Mouse (Mus musculus) heart, embryonic 16.5 days (tissue): ENCODE measurements around the gene Kcnj6. TPM values are rescaled to one million over a fixed set of nuclear protein-coding genes. Genes with fewer than 3 reads are reported as not detected.
A peak's percentile ranks its signal among the peaks of the same experiment; 100 is the strongest.

Experiments
- ATAC-seq: fragments of 200-750 bp; cut with Nextera tagmentation; replicated peaks from 2 replicates; pipeline ENCODE4 v1.8.0; 2017; ENCODE audit warnings: moderate number of reproducible peaks; ENCODE audit not compliant: insufficient read depth, low FRiP score; ENCODE audit errors: extremely low read depth
- H3K27ac ChIP-seq: fragments of 300-500 bp; sonication (generic); 2 replicates; pipeline ENCODE4 v1.5.1; 2014; ENCODE audit warnings: mild to moderate bottlenecking, low read length, control low read depth, moderate library complexity
- H3K27me3 ChIP-seq: fragments of 300-500 bp; sonication (generic); 2 replicates; pipeline ENCODE4 v1.6.1; 2014; ENCODE audit warnings: low read length, mixed read lengths; ENCODE audit not compliant: control insufficient read depth, insufficient read depth
- H3K36me3 ChIP-seq: fragments of 300-500 bp; sonication (generic); 2 replicates; pipeline ENCODE4 v1.6.1; 2014; ENCODE audit not compliant: control insufficient read depth, insufficient read depth
- H3K4me1 ChIP-seq: fragments of 300-500 bp; sonication (generic); 2 replicates; pipeline ENCODE4 v1.6.1; 2014; ENCODE audit warnings: low read length, mixed read lengths; ENCODE audit not compliant: control insufficient read depth, insufficient read depth
- H3K4me2 ChIP-seq: fragments of 300-500 bp; sonication (generic); 2 replicates; pipeline ENCODE4 v1.6.1; 2014; ENCODE audit warnings: low read depth, mild to moderate bottlenecking, control low read depth, low read length
- H3K4me3 ChIP-seq: fragments of 300-500 bp; sonication (generic); 2 replicates; pipeline ENCODE4 v1.5.1; 2014; ENCODE audit warnings: mild to moderate bottlenecking, control low read depth, low read length
- H3K9ac ChIP-seq: fragments of 300-500 bp; sonication (generic); 2 replicates; pipeline ENCODE4 v1.6.1; 2014; ENCODE audit warnings: low read length, control low read depth
- H3K9me3 ChIP-seq: fragments of 300-500 bp; sonication (generic); replicated peaks from 2 replicates; pipeline ENCODE4 v1.6.1; 2016; ENCODE audit warnings: low read length; ENCODE audit not compliant: control insufficient read depth
- WGBS: fragments of 180-500 bp; shearing (Covaris S2); extraction: QIAGEN DNeasy Blood & Tissue Kit; methylation state at CpG from one replicate; pipeline ENCODE4 v1.1.7; 2014; 5-methylcytosine and 5-hydroxymethylcytosine counted together
- polyA plus RNA-seq: library from polyadenylated mRNA; unstranded; fragments of >200 nt; fragmentation: Nextera tagmentation; extraction: Ambion mirVana; gene quantifications from 2 replicates; pipeline ENCODE4 v1.2.1, GENCODE M21; 2015

Gene Kcnj6
- polyA plus RNA-seq, 1 experiment from 2014 or later = 0.07 TPM

- no peak for ATAC-seq
- no peaks in the 10 kb centered on the region for H3K36me3 ChIP-seq
- H3K4me1 ChIP-seq = no peaks in the 10 kb centered on the region
- H3K9ac ChIP-seq = no peak overlapping the region
- H3K27ac ChIP-seq = no peak overlapping the region
- 41% methylated on average over 13 of the region's 14 CpGs for WGBS
- H3K9me3 ChIP-seq = 0 out of 2 replicates have a peak, but pooled peaks cover 2% of the 10 kb centered on the region
- no peak overlapping the region for H3K4me3 ChIP-seq
- no peaks in the 10 kb centered on the region for H3K27me3 ChIP-seq
- no peak overlapping the region for H3K4me2 ChIP-seq
Measured at GRCm38 (mm10) chr16:94850393-94850792, 147.1 kb downstream of the Kcnj6 start.

- whole genome bisulfite sequencing = 88% methylated on average over 5 of the region's 5 CpGs
- Histone ChIP-seq H3K27ac (no peak overlapping the region), H3K9ac (no peak overlapping the region), H3K36me3 (no peaks in the 10 kb centered on the region), H3K4me1 (no peaks in the 10 kb centered on the region; the same call in 1 of the 2 replicates), H3K4me3 (no peak overlapping the region), H3K4me2 (no peak overlapping the region), H3K9me3 (0 out of 2 replicates have a peak, but pooled peaks cover 2% of the 10 kb centered on the region), H3K27me3 (no peaks in the 10 kb centered on the region)
- ATAC-seq = no peak
Measured at GRCm38 (mm10) chr16:94845996-94846395, 151.5 kb downstream of the Kcnj6 start.

DNA sequence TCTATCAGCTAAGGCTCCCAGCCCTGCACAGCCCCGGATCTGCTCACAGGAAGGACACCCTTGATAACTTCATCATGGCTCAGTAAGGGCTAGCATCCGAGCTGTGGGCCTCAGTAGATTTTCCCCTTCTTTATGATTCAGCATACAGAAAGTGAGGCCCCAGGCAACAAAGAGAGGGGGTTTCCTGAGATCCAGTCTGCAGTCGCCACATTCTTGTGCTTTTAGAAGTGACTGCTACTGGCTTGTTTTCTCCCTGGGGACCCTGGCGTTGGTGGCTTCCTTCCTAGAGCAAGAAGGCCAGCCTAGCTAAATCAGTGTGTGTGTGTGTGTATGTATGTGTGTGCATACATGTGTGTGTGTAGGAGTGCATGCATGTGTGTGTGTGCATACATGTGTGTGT, 152.7 kb downstream of the Kcnj6 start:
- peaks cover 1% of the 10 kb centered on the region for H3K4me1 ChIP-seq
- H3K9me3 ChIP-seq = 0 out of 2 replicates have a peak, but pooled peaks cover 2% of the 10 kb centered on the region
- WGBS = 39% methylated on average over 4 of the region's 4 CpGs
- H3K27ac ChIP-seq = no peak overlapping the region
- no peak overlapping the region for H3K9ac ChIP-seq
- no peak for ATAC-seq
- no peak overlapping the region for H3K4me3 ChIP-seq
- no peaks in the 10 kb centered on the region for H3K27me3 ChIP-seq
- no peak overlapping the region for H3K4me2 ChIP-seq
- H3K36me3 ChIP-seq = no peaks in the 10 kb centered on the region

DNA sequence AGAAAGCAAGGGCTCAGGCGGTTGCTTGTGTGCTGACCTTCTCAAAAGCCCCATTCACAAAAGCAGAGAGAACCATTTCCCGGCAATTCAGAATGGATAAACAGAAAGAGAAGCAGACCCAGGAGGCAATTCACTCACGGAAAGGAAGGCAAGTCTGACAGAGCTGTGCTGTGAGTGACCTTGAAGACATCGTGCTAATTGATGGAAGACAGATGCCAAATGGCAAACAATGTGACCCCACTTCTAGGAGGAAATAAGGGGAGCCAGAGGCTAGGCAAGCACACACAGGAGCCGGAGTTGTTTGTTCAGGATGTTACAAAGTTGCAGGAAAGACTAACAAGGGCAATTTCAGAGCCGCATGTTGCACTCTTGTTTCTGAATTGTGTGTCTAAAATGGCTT, 158.1 kb downstream of the Kcnj6 start:
- H3K36me3 ChIP-seq = no peaks in the 10 kb centered on the region
- H3K4me1 ChIP-seq = peaks cover 6% of the 10 kb centered on the region
- no peak overlapping the region for H3K9ac ChIP-seq
- no peak for ATAC-seq
- H3K4me3 ChIP-seq = no peak overlapping the region
- no peak overlapping the region for H3K4me2 ChIP-seq
- 21% methylated on average over 6 of the region's 6 CpGs for WGBS
- H3K9me3 ChIP-seq = no peaks in the 10 kb centered on the region
- no peaks in the 10 kb centered on the region for H3K27me3 ChIP-seq
- H3K27ac ChIP-seq = 0 out of 2 replicates have a peak overlapping the region, but pooled peaks have one; percentile 32

DNA sequence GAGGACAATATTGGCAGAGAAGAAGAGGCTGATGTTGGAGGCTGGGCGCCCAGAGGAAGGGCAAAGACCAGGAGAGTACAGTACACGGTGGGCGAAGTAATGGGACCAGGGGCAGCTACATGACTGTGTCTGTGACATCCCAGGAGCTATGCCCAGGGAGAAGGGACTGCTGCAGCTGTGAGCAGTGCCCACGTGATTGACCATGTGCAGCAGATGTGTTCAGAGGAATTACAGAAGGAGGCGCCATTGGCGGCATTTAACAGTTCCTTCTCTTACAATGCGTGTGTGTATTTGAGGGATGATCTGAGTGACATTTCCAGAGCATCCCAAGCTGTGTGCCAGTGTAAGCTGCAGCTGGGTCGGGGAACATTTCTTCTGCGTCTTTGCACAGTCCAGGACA, 159.6 kb downstream of the Kcnj6 start:
- Histone ChIP-seq H3K9me3 (no peaks in the 10 kb centered on the region), H3K4me3 (no peak overlapping the region), H3K27ac (no peak overlapping the region), H3K36me3 (no peaks in the 10 kb centered on the region), H3K4me2 (no peak overlapping the region), H3K27me3 (no peaks in the 10 kb centered on the region), H3K4me1 (peaks cover 6% of the 10 kb centered on the region), H3K9ac (no peak overlapping the region)
- no peak for ATAC-seq
- 80% methylated on average over 9 of the region's 9 CpGs for WGBS

DNA sequence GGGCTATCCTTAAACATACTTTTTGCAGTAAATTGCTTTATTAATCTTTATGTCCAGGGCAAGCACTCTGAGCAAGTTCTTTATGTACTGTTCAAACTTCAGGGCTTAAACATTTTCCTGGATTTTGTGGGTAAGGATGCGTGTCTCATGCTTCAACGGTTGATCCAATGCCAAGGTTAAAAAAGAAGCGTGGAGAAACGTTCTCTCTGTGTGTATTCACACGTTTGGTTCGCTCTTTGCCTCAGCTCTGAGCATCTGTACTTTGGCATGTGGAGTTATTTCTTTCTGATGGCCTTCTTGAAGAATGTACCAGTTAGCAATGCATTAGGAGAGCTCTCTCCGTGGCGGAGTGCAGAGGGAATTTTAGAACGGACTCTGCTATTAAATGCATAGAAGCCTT, 163.0 kb downstream of the Kcnj6 start:
- WGBS = 81% methylated on average over 9 of the region's 9 CpGs
- no peak overlapping the region for H3K9ac ChIP-seq
- H3K9me3 ChIP-seq = peaks cover 4% of the 10 kb centered on the region; the same call in 1 of the 2 replicates
- no peak overlapping the region for H3K27ac ChIP-seq
- ATAC-seq = no peak
- H3K4me2 ChIP-seq = no peak overlapping the region
- H3K4me3 ChIP-seq = no peak overlapping the region
- H3K36me3 ChIP-seq = no peaks in the 10 kb centered on the region
- no peaks in the 10 kb centered on the region for H3K27me3 ChIP-seq
- H3K4me1 ChIP-seq = peaks cover 5% of the 10 kb centered on the region

- no peak overlapping the region for H3K4me2 ChIP-seq
- H3K27ac ChIP-seq = peak overlapping the region; percentile 95
- no peaks in the 10 kb centered on the region for H3K27me3 ChIP-seq
- no peak overlapping the region for H3K9ac ChIP-seq
- peaks cover 15% of the 10 kb centered on the region for H3K4me1 ChIP-seq
- no peak for ATAC-seq
- H3K9me3 ChIP-seq = peaks cover 4% of the 10 kb centered on the region; the same call in 1 of the 2 replicates
- no peak overlapping the region for H3K4me3 ChIP-seq
- 82% methylated on average over 18 of the region's 18 CpGs for WGBS
- no peaks in the 10 kb centered on the region for H3K36me3 ChIP-seq
Measured at GRCm38 (mm10) chr16:94828166-94828565, 169.3 kb downstream of the Kcnj6 start.

GRCm38 (mm10) chr16:94827092-94827585, 170.4 kb downstream of the Kcnj6 start:
- no peaks in the 10 kb centered on the region for H3K36me3 ChIP-seq
- H3K9ac ChIP-seq = no peak overlapping the region
- peaks cover 4% of the 10 kb centered on the region; the same call in 1 of the 2 replicates for H3K9me3 ChIP-seq
- H3K27ac ChIP-seq = peak overlapping the region; percentile 95
- no peak overlapping the region for H3K4me3 ChIP-seq
- H3K4me2 ChIP-seq = peak overlapping the region; percentile 15; the same call in 1 of the 2 replicates
- 26% methylated on average over 8 of the region's 8 CpGs for WGBS
- H3K4me1 ChIP-seq = peaks cover 21% of the 10 kb centered on the region
- no peaks in the 10 kb centered on the region for H3K27me3 ChIP-seq
- peak; percentile 94 for ATAC-seq

DNA sequence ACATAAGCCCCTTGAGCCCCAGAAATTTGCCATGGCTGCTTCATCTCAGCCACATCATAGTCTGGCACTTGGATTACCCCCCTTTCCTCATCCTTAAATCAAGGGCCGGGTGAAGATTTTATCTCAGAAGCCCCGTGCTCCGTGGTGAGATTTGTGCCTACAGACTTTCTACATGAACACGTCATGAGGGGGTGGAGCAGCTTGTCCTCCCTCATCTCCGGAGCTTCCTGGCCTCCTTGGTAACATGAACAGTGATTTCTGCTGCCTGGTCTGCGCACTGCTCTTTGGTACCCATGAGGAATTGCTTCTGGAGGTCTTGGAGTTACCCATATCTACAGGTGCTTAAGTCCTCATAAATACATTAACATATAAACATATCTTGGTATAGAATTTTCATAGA, 172.2 kb downstream of the Kcnj6 start:
- Histone ChIP-seq H3K4me2 (no peak overlapping the region), H3K4me1 (peaks cover 22% of the 10 kb centered on the region), H3K27ac (no peak overlapping the region), H3K27me3 (no peaks in the 10 kb centered on the region), H3K4me3 (no peak overlapping the region), H3K9ac (no peak overlapping the region), H3K36me3 (no peaks in the 10 kb centered on the region), H3K9me3 (no peaks in the 10 kb centered on the region)
- no peak for ATAC-seq
- 72% methylated on average over 6 of the region's 6 CpGs for WGBS
